Mouse (Mus musculus) G1E-ER4 (cell line): ENCODE data around the gene Cdk20. TPM values are rescaled to one million over a fixed set of nuclear protein-coding genes. Genes with fewer than 3 reads are reported as not detected.

ENCODE experiments used
- GATA1 ChIP-seq: IDR thresholded peaks from one replicate; pipeline ENCODE4 v1.8.0; 2012; ENCODE audit warnings: low read length, inconsistent platforms
- polyA plus RNA-seq: library from polyadenylated mRNA; stranded (reverse); fragments of >175 nt; gene quantifications from 2 replicates; pipeline ENCODE4 v1.2.3, GENCODE M21; 2012

Cdk20 gene
- polyA plus RNA-seq, 1 experiment: 8.0 TPM

DNA sequence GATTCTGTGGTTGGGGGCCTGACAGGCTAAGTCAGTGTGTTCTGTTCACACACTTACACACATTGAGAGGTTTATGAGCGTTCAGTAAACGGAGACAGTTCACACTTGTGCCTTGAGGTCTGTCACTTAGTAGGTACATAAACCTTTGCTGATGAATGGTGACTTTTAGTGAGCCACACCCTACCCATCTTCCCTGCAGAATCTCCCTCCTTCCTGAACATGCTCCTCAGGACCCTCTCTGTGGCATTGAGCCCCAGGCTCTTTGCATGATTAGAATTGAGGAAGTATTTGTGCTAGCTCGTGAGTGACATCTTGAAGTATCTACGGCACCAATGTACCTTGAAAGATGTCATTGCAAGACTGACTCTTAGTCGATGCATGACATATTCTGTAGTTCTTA is 16.6 kb downstream of the Cdk20 start:
- TF ChIP-seq GATA1: no peak

DNA sequence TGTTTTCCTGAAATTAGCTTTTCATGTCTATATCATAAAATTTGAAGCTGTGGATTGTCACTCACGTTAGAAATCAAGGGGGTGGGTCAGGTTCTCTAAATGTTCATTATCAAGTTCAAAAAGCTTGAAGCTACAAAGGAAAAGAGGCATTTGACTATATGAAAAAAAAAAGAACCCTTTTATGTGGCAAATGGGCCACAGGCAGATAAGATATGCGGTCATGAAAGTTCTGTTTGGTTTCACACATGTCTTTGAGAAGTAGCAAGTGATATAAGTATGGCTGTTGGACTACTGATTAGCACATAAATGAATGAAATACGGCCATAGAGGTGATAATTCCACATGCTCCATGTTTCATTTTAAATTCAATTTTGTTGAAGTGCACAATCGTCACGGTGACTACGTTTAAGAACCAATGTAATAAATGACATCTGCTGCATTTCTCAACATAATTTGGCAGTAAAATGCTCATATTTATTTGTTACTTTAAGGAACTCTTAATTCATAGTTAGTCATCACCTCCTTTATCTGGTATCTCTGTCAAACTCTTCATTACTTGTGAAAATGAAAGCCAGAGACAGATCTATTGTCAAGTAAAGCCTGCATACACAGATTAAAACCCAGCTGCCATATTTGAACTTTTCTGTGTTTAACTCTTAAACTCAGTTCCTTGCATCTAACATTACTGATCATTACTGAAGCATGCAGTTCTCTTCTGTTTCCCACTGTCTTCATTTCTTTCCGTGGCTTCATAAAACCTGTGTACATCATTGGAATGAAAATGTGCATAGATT is 18.1 kb downstream of the Cdk20 start:
- peak; percentile 87 for TF ChIP-seq GATA1

DNA sequence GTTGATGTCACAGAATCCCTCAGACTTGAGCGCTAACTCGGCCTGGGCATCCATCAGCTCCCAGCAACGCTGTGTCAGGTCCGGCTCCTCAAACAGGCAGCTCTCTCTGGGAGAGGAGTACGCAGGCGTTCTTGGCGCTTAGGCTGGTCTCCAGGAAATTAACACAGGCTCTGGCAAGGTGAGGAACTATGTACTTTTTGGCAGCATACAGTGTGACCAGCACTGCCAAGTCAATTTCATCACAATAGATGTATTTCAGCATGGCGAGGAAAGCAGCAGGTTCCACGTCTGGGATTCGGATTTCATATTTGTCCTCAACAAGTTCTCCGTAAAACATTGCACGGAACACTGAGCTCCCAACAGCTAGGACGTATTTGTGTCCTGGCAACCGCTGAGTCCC is 26.1 kb downstream of the Cdk20 start:
- TF ChIP-seq GATA1: no peak

DNA sequence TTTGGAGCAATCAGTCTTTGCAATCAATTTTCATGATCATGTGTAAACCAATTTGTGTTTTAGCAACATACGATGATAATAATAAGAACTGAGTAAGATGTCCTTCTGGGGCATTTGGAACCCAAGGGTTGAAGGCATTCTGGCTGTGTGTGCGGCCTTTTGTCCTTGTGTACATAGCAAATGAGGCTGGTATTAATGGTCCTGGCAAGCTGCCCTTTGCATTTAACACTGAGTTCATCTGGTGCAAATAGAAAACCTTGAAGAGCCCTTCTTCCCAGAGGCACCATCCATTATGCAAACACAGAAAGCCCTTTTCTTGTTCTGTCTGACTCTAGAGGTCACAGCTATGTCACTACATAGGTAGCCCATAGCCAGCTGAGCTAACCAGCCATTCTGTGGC is 30.5 kb downstream of the Cdk20 start:
- no peak for TF ChIP-seq GATA1

DNA sequence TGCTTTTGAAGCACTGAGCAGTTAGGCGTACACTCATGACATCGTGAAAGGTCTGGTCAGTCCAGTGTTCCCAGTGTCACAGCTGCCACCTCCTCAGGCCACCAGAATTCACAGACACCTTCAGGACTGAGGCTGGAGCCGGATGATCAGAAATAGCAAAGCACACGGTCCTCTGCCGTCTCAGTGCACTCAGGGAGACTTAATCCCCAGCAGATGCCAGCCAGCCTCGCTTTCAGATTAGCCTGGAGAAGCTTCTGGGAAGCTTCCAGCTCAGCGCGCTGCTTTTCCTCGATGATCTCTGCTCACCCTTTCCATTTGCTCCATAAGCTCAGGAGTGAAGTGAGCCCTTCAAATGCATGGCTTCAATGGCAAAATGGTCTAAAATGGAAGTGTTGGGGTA is 33.1 kb downstream of the Cdk20 start:
- no peak for TF ChIP-seq GATA1

DNA sequence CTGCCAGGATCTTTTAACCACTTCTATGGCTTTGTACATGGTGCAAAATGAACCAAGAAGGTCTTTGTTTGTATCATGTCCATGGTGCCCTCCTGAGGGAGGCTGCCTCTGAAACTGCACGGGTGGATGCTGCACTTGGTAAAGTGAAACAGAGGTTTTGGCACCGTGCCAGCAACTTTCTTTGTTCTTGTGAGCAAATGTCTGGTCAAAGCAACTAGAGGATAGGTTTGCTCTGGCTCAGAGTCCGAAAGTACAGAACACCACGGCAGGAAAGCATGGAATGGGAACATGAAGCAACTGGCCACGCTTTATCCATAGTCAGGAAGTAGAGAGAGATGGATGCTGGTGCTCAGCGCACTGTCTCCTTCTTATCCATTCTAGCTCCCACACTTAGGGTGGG is 35.8 kb downstream of the Cdk20 start:
- no peak for TF ChIP-seq GATA1

DNA sequence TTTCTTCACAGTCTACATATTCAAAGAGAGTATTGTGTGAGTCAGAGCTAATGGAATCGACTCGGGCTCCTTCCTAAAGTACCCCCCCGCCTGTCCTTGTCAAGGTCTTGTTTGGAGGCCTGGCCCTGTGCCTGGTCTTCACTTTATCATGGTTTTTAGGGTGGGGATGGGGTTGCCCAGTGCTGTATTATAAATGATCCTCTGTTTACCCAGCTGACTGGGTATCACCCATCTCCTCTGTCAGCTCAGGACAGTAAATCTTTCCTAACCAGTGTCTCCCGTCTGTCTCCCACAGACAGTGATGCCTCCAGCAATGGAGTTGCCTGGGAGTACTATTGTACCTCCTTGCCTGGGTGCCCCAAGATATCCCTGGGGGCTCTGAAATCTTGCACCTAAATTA is 45.9 kb downstream of the Cdk20 start:
- no peak for TF ChIP-seq GATA1

DNA sequence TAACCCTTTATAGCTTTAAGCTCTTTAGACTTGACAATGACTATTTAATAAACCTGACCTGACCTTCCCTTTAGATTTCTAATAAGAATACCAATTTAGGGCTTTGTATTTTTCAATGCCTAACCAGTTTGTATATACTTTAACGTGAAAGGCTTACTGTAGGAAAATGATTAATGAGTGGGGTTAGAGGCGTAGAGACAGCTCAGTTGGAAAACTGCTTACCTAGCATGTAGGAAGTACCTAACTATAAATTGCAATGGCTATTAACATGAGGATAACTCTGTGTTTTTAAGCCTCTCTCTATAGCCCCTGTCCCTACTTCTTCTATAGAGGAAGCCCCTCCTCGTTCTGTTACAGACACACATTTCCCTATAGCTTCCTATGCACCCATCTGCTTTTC is 47.8 kb downstream of the Cdk20 start:
- no peak for TF ChIP-seq GATA1

DNA sequence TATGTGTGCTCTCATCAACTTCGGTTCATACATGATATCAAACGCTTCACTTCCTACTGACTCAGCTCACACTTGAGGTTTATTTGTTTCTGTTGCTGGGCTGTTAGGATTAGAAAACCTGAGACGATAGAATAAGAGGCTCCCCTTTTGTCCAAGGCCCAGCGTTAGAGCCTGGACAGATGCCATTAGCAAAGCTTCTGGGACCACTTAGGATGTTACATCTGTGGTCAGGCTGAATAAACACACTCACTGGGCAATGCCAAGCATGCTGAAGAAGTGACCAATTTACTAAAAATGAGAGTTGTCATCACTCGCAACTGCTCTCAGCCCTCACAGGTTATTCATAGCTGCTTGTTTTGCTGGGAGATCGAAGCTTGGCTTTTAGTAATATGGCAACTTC is 57.8 kb downstream of the Cdk20 start:
- no peak for TF ChIP-seq GATA1

Other genes starting within 250 kb of the Cdk20 start
- 0.12 and 0.23 TPM in 2 replicates for gene Cdc14b, start 157.0 kb upstream of the Cdk20 start, polyA plus RNA-seq
- gene Aaed1, start 119.6 kb upstream of the Cdk20 start, polyA plus RNA-seq: 1.3 and 2.0 TPM in 2 replicates
- gene Ctsl, start 61.4 kb upstream of the Cdk20 start, polyA plus RNA-seq: 1.3 and 2.2 TPM in 2 replicates
- not detected in 2 replicates for gene Fam240b, start 65.5 kb downstream of the Cdk20 start, polyA plus RNA-seq